Mouse (Mus musculus): Measurements from ENCODE around the gene Ttc27. TPM values are rescaled to one million over a fixed set of nuclear protein-coding genes. Genes with fewer than 3 reads are reported as not detected.

Gene Ttc27
- polyA plus RNA-seq, 1 experiment from 2014 or later = 17.7 TPM

DNA sequence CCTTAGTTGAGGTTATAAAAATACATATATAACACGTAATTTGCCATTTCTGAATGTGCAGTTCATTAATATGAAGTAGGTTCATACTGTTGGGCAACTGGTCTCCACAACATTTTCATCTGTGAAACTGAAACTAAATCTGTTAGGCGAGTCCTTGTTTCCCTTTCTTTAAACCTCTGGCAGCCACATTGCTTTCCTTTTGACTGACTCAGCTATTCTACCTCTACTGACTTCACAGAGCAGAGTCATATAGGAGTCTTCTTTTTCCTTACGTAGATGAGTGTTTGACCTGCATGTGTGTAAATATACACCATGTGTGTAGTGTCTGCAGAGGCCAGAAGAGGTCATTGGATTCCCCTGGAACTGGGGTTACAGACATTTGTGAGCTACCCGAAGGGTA, 85.2 kb downstream of the Ttc27 start:
- Histone ChIP-seq H3K27ac (ENCODE audit: low read length) (no peak overlapping the region), H3K9me3 (replicated peaks; ENCODE audit: control insufficient read depth, low read length, poor library complexity, severe bottlenecking) (no peaks in the 10 kb centered on the region), H3K9ac (ENCODE audit: low read depth, low read length) (no peak overlapping the region), H3K4me2 (ENCODE audit: low read length) (no peak overlapping the region), H3K4me3 (ENCODE audit: low read depth, low read length) (no peak overlapping the region), H3K27me3 (ENCODE audit: control insufficient read depth, insufficient read depth, low read depth, low read length) (no peaks in the 10 kb centered on the region), H3K4me1 (ENCODE audit: control insufficient read depth, insufficient read depth, low read length) (no peaks in the 10 kb centered on the region), H3K36me3 (ENCODE audit: control insufficient read depth, insufficient read depth, low read length) (peaks cover 2% of the 10 kb centered on the region; the same call in 1 of the 2 replicates)
- ATAC-seq = no peak
- 95% methylated on average over 4 of the region's 4 CpGs for WGBS

DNA sequence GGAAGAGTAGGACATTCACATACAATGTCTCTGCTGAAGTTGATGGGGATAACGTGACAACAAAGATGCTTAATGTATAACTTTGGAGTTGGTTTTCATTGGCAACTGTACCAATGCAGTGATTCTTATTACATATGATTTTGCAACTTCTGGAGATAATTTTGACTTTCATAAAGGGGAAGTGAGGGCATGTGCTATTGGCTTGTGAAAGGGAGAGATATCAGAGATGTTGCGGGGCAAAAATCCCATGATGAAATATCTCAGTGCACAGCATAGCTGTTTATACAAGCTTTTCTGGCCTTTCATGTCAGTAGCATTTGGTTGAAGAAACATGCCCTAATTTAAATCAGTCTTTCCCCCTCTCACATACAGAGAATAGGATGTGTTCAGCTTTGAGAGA, 86.3 kb downstream of the Ttc27 start:
- Histone ChIP-seq H3K36me3 (ENCODE audit: control insufficient read depth, insufficient read depth, low read length) (peaks cover 2% of the 10 kb centered on the region; the same call in 1 of the 2 replicates), H3K4me2 (ENCODE audit: low read length) (no peak overlapping the region), H3K27ac (ENCODE audit: low read length) (no peak overlapping the region), H3K4me3 (ENCODE audit: low read depth, low read length) (no peak overlapping the region), H3K27me3 (ENCODE audit: control insufficient read depth, insufficient read depth, low read depth, low read length) (no peaks in the 10 kb centered on the region), H3K9ac (ENCODE audit: low read depth, low read length) (no peak overlapping the region), H3K4me1 (ENCODE audit: control insufficient read depth, insufficient read depth, low read length) (no peaks in the 10 kb centered on the region), H3K9me3 (replicated peaks; ENCODE audit: control insufficient read depth, low read length, poor library complexity, severe bottlenecking) (no peaks in the 10 kb centered on the region)
- ATAC-seq = no peak
- 99% methylated on average over 2 of the region's 2 CpGs for WGBS

DNA sequence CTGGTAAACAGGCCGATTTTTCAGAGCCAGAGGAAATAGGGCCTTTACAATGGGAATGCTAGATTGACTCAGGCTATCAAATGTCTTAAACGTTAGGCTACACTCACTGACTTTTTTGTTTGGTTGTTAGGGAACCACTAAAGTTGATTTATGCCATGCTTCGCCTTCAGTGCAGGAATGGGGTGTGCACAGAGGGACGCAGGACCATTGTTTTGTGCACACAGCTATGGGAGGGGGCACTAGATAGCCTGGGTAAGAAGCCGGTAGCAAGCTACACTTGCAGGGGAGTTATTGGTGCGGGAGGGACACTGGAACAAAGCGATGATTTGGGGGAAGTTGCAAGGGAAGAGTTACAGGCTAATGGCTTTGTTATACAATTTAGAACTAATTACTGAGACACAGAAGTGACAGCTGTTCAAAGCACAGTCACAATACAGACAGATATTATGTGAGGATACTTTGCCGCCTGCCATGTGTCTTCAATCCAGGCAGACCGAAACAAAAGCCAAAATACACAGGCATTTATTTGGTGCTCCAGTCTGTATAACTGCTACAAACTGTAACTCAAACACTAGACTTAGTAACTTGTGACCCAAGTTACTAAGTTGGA, 86.9 kb downstream of the Ttc27 start:
- peaks cover 2% of the 10 kb centered on the region; the same call in 1 of the 2 replicates for H3K36me3 ChIP-seq (ENCODE audit: control insufficient read depth, insufficient read depth, low read length)
- H3K9me3 ChIP-seq (replicated peaks; ENCODE audit: control insufficient read depth, low read length, poor library complexity, severe bottlenecking) = no peaks in the 10 kb centered on the region
- no peak overlapping the region for H3K4me2 ChIP-seq (ENCODE audit: low read length)
- 63% methylated on average over 9 of the region's 9 CpGs for WGBS
- H3K27ac ChIP-seq (ENCODE audit: low read length) = no peak overlapping the region
- H3K4me1 ChIP-seq (ENCODE audit: control insufficient read depth, insufficient read depth, low read length) = no peaks in the 10 kb centered on the region
- H3K4me3 ChIP-seq (ENCODE audit: low read depth, low read length) = no peak overlapping the region
- no peaks in the 10 kb centered on the region for H3K27me3 ChIP-seq (ENCODE audit: control insufficient read depth, insufficient read depth, low read depth, low read length)
- no peak for ATAC-seq
- H3K9ac ChIP-seq (ENCODE audit: low read depth, low read length) = no peak overlapping the region

DNA sequence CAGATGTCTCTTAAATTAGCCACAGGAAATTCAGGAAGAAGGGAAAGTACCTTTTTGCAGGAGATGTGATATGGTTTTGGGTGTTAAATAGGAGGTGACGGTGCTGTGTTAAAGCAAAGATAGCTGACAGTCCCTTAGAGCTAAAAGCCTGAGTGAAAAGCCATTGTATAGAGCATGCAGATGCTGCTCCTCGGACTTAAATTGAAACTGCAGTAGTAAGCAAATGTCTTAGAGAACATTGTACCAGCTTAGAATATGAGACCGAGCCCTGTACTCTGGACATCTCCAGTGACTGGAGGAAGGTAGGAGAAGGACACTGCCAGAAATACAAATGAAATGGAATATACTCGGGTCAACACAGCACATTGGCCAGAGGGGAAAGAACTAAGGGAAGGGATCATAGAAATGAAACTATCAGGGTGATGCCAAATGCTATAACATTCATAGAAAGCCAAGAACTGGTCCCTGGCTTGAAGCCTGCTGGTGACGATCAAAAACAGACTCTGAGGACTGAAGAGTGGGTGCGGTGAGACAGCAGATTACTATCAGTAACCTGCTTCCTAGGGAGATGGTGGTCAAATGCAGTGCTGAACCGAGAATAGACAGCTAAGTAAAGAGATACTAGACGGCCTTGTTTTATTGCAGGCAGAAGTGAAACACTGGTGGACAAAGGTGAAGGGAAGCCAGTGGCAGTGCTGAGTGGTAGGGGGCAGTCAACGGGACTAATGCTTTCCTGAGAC, 90.1 kb downstream of the Ttc27 start:
- no peaks in the 10 kb centered on the region for H3K4me1 ChIP-seq (ENCODE audit: control insufficient read depth, insufficient read depth, low read length)
- no peaks in the 10 kb centered on the region for H3K36me3 ChIP-seq (ENCODE audit: control insufficient read depth, insufficient read depth, low read length)
- ATAC-seq = no peak
- WGBS = 85% methylated on average over 9 of the region's 9 CpGs
- H3K9ac ChIP-seq (ENCODE audit: low read depth, low read length) = no peak overlapping the region
- H3K9me3 ChIP-seq (replicated peaks; ENCODE audit: control insufficient read depth, low read length, poor library complexity, severe bottlenecking) = no peaks in the 10 kb centered on the region
- H3K27me3 ChIP-seq (ENCODE audit: control insufficient read depth, insufficient read depth, low read depth, low read length) = no peaks in the 10 kb centered on the region
- H3K4me3 ChIP-seq (ENCODE audit: low read depth, low read length) = no peak overlapping the region
- H3K27ac ChIP-seq (ENCODE audit: low read length) = no peak overlapping the region
- no peak overlapping the region for H3K4me2 ChIP-seq (ENCODE audit: low read length)

DNA sequence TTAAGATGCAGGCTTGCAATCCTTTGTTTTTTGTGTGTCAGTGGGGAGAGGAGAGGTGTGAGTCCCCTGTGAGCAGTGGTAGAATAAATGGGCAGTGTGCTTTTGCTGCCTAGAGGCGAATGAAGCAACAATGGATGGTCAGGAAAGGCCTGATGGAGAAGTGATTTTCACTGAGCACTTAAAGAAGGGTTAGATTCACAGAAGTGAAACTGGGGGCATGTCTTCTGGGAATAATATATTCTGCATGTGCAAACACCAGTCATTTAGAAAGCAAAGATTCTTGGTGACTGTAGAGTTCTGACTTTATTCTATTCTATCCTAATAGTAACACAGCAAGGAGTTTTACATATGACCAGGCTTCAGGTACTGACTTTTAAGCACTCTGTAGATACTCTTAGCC, 90.8 kb downstream of the Ttc27 start:
- WGBS = 82% methylated on average over 1 of the region's 1 CpGs
- H3K27ac ChIP-seq (ENCODE audit: low read length) = no peak overlapping the region
- H3K4me3 ChIP-seq (ENCODE audit: low read depth, low read length) = no peak overlapping the region

DNA sequence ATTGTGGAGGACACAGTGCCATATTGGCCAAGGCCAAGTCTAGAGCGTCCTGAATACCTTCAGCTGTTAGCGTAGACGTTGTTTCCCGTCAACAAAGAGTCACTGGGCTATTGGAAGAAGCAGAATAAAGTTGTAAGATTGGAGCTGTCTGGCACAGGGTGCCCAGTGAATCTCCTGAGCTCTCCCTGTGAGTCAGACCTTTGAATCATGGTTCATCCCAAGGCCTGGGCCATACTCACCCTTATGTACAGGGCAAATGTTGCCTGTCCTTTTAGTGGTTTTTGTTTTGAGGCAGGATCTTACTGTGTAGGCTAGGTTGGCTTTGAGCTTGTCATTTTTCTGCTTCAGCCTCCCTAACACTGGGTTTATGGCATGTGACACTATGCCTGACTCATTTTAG, 91.4 kb downstream of the Ttc27 start:
- no peak overlapping the region for H3K4me3 ChIP-seq (ENCODE audit: low read depth, low read length)
- no peak overlapping the region for H3K9ac ChIP-seq (ENCODE audit: low read depth, low read length)
- no peak overlapping the region for H3K4me2 ChIP-seq (ENCODE audit: low read length)
- no peak overlapping the region for H3K27ac ChIP-seq (ENCODE audit: low read length)
- H3K9me3 ChIP-seq (replicated peaks; ENCODE audit: control insufficient read depth, low read length, poor library complexity, severe bottlenecking) = no peaks in the 10 kb centered on the region
- H3K36me3 ChIP-seq (ENCODE audit: control insufficient read depth, insufficient read depth, low read length) = no peaks in the 10 kb centered on the region
- H3K4me1 ChIP-seq (ENCODE audit: control insufficient read depth, insufficient read depth, low read length) = no peaks in the 10 kb centered on the region
- WGBS = 88% methylated on average over 4 of the region's 4 CpGs
- H3K27me3 ChIP-seq (ENCODE audit: control insufficient read depth, insufficient read depth, low read depth, low read length) = no peaks in the 10 kb centered on the region
- no peak for ATAC-seq

More for the DNA sequence above, 90.8 kb downstream of the Ttc27 start:
- Histone ChIP-seq H3K4me1 (ENCODE audit: control insufficient read depth, insufficient read depth, low read length) (no peaks in the 10 kb centered on the region), H3K36me3 (ENCODE audit: control insufficient read depth, insufficient read depth, low read length) (no peaks in the 10 kb centered on the region), H3K9me3 (replicated peaks; ENCODE audit: control insufficient read depth, low read length, poor library complexity, severe bottlenecking) (no peaks in the 10 kb centered on the region), H3K27me3 (ENCODE audit: control insufficient read depth, insufficient read depth, low read depth, low read length) (no peaks in the 10 kb centered on the region), H3K9ac (ENCODE audit: low read depth, low read length) (no peak overlapping the region), H3K4me2 (ENCODE audit: low read length) (no peak overlapping the region)
- no peak for ATAC-seq

DNA sequence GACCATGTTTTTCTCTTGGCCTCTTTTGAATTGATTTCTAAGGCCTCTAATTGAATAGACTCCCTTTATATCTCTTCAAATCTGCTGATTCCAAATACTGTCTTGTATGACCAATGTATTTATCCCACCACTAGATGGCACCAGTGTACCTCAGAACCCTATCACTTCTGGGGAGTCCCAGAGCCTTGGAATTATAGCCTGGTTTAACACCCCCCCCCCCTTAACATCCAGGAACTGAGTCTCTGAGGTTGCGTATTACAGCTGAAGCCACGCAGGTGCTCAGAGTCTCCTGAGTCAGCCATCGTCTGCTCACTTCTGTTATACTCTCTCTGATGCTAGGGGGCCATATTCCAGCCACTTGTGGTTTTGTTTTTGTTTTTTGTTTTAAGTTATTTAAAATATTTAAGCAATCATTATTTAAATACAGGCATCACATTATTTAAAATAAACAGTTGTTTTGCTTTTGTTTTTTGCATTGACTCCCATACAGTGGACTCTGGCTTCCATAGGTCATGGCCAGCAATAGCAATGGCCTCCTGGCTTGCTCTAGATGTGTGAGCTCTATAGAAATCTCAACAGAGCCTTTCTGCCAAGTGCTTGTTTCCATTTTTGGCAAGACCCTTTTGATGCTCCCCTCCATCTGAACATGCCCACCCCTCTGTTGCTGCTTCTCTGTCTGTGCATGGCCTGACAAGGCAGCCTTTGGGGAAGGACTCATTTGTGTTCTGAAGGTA, 93.5 kb downstream of the Ttc27 start:
- 51% methylated on average over 3 of the region's 3 CpGs for whole genome bisulfite sequencing
- no peaks in the 10 kb centered on the region for H3K36me3 ChIP-seq (ENCODE audit: control insufficient read depth, insufficient read depth, low read length)
- H3K9ac ChIP-seq (ENCODE audit: low read depth, low read length) = no peak overlapping the region
- H3K27ac ChIP-seq (ENCODE audit: low read length) = no peak overlapping the region
- no peaks in the 10 kb centered on the region for H3K9me3 ChIP-seq (replicated peaks; ENCODE audit: control insufficient read depth, low read length, poor library complexity, severe bottlenecking)
- ATAC-seq = 0 out of 2 replicates have a peak, but pooled peaks have one; percentile 36
- no peak overlapping the region for H3K4me3 ChIP-seq (ENCODE audit: low read depth, low read length)
- no peak overlapping the region for H3K4me2 ChIP-seq (ENCODE audit: low read length)
- no peaks in the 10 kb centered on the region for H3K4me1 ChIP-seq (ENCODE audit: control insufficient read depth, insufficient read depth, low read length)
- no peaks in the 10 kb centered on the region for H3K27me3 ChIP-seq (ENCODE audit: control insufficient read depth, insufficient read depth, low read depth, low read length)

DNA sequence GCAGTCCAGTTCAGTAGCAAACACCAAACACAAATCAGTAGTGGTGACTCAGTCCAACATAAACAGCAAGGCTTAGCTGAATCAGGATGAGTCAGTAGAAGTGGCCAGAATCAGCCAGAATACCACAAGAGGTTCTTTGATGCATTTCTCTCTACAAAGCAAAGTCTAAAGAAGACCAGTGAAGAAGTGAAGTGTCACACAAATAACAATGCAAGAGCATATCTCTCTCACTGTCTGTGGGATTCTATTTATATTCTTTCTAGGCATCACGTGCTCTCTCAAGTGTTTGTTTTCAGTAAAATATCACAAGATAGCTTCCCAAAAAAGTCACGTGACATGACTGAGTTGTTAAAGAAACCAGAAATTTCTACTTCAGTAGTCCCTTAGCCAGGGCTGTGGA, 102.2 kb downstream of the Ttc27 start:
- 94% methylated on average over 2 of the region's 2 CpGs for WGBS
- ATAC-seq = no peak
- no peak overlapping the region for H3K9ac ChIP-seq (ENCODE audit: low read depth, low read length)

DNA sequence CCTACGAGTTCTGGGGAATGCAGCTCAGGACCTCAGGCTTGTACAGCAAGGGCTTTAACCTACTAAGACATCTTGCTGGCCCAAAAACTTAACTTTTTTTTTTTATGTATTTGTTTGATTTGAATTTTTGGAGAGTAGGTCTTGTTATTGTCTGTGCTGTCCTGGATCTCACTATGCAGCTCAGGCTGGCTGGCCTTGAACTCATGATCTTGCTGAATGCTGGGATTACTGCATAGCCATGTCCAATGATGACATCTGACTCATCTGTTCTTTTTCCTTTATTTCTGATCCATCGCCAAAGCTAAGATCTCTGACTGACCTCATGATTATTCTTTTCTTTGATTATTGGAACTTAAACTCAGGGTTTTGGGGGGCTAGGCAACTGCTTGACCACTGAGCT, 113.3 kb downstream of the Ttc27 start:
- Histone ChIP-seq H3K27ac (ENCODE audit: low read length) (no peak overlapping the region), H3K9ac (ENCODE audit: low read depth, low read length) (no peak overlapping the region), H3K4me2 (ENCODE audit: low read length) (no peak overlapping the region), H3K4me3 (ENCODE audit: low read depth, low read length) (no peak overlapping the region), H3K4me1 (ENCODE audit: control insufficient read depth, insufficient read depth, low read length) (no peaks in the 10 kb centered on the region), H3K36me3 (ENCODE audit: control insufficient read depth, insufficient read depth, low read length) (no peaks in the 10 kb centered on the region), H3K27me3 (ENCODE audit: control insufficient read depth, insufficient read depth, low read depth, low read length) (no peaks in the 10 kb centered on the region), H3K9me3 (replicated peaks; ENCODE audit: control insufficient read depth, low read length, poor library complexity, severe bottlenecking) (no peaks in the 10 kb centered on the region)
- 98% methylated on average over 2 of the region's 2 CpGs for WGBS
- ATAC-seq = no peak

More for the DNA sequence above, 102.2 kb downstream of the Ttc27 start:
- no peaks in the 10 kb centered on the region for H3K4me1 ChIP-seq (ENCODE audit: control insufficient read depth, insufficient read depth, low read length)
- H3K27ac ChIP-seq (ENCODE audit: low read length) = no peak overlapping the region
- no peak overlapping the region for H3K4me2 ChIP-seq (ENCODE audit: low read length)
- H3K4me3 ChIP-seq (ENCODE audit: low read depth, low read length) = no peak overlapping the region
- no peaks in the 10 kb centered on the region for H3K36me3 ChIP-seq (ENCODE audit: control insufficient read depth, insufficient read depth, low read length)
- no peaks in the 10 kb centered on the region for H3K27me3 ChIP-seq (ENCODE audit: control insufficient read depth, insufficient read depth, low read depth, low read length)
- no peaks in the 10 kb centered on the region for H3K9me3 ChIP-seq (replicated peaks; ENCODE audit: control insufficient read depth, low read length, poor library complexity, severe bottlenecking)

Measured in midbrain, embryonic 16.5 days (tissue).